Mouse (Mus musculus): ENCODE results near the gene Agpat1.

DNA sequence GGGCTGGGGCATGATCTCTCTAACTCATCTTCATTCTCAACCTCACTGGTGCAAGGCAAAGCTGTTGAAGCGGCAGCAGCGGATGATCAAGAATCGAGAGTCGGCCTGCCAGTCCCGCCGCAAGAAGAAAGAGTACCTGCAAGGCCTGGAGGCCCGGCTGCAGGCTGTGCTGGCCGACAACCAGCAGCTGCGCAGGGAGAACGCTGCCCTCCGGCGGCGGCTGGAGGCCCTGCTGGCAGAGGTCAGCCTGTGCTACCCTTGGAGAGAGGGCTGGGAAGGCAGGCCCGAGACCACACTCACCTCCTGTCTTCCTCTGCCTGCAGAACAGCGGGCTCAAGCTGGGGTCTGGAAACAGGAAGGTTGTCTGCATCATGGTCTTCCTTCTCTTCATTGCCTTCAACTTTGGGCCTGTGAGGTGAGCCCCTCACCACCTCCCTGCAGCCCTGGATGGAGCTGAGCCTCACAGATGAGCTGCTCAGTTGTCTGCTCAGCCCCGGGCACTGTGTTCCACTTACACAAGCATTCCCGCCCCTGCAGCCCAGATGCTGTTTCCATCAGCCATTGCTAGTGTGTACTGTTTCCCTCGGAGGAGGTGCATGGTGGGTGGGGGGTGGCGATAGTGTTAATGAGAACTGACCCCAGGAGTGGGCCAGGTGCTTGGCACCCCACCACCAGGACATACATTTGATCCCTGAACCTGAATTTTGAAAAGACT, 47.6 kb downstream of the Agpat1 start:
- no peak for TF ChIP-seq GATA1 (IDR thresholded peaks at IDR 0.05; ENCODE audit: borderline replicate concordance, low read length)
- TF ChIP-seq FLI1 (IDR thresholded peaks at IDR 0.05; ENCODE audit: low read length), result no peak

Data from megakaryocyte, embryonic 14.5 days (primary cell).